Mouse (Mus musculus) liver, embryonic 13.5 days (tissue): ENCODE measurements around the gene Elobl. TPM values are rescaled to one million over a fixed set of nuclear protein-coding genes. Genes with fewer than 3 reads are reported as not detected.
A peak's percentile ranks its signal among the peaks of the same experiment; 100 is the strongest.

Source experiments
- ATAC-seq: fragments of 200-750 bp; cut with Nextera tagmentation; 2 replicates; pipeline ENCODE4 v1.8.0; 2017; ENCODE audit warnings: low read depth, mild to moderate bottlenecking, moderate number of reproducible peaks, moderate library complexity
- DNase-seq: peaks from one replicate; pipeline ENCODE4 v3.0.0; 2022
- H3K27ac ChIP-seq: fragments of 300-500 bp; sonication (generic); 2 replicates; pipeline ENCODE4 v1.5.1; 2015; ENCODE audit warnings: moderate library complexity, mild to moderate bottlenecking, inconsistent platforms
- H3K27me3 ChIP-seq: fragments of 300-500 bp; sonication (generic); 2 replicates; pipeline ENCODE4 v1.6.1; 2015; ENCODE audit warnings: mild to moderate bottlenecking, inconsistent platforms
- H3K36me3 ChIP-seq: fragments of 300-500 bp; sonication (generic); 2 replicates; pipeline ENCODE4 v1.6.1; 2015; ENCODE audit warnings: mild to moderate bottlenecking, inconsistent platforms
- H3K4me1 ChIP-seq: fragments of 300-500 bp; sonication (generic); replicated peaks from 2 replicates; pipeline ENCODE4 v1.6.1; 2015; ENCODE audit warnings: inconsistent platforms
- H3K4me2 ChIP-seq: fragments of 300-500 bp; sonication (generic); 2 replicates; pipeline ENCODE4 v1.6.1; 2015; ENCODE audit warnings: inconsistent platforms, mild to moderate bottlenecking, moderate library complexity
- H3K4me3 ChIP-seq: fragments of 300-500 bp; sonication (generic); replicated peaks from 2 replicates; pipeline ENCODE4 v1.5.1; 2015; ENCODE audit warnings: mild to moderate bottlenecking, inconsistent platforms
- H3K9ac ChIP-seq: fragments of 300-500 bp; sonication (generic); 2 replicates; pipeline ENCODE4 v1.6.1; 2015; ENCODE audit warnings: mild to moderate bottlenecking, inconsistent platforms
- H3K9me3 ChIP-seq: fragments of 300-500 bp; sonication (generic); replicated peaks from 2 replicates; pipeline ENCODE4 v1.6.1; 2016; ENCODE audit warnings: inconsistent platforms
- WGBS: fragments of 180-500 bp; shearing (Covaris S2); methylation state at CpG from one replicate; pipeline ENCODE4 v1.1.7; 2015; ENCODE audit not compliant: insufficient replicate concordance; 5-methylcytosine and 5-hydroxymethylcytosine counted together
- polyA plus RNA-seq: library from polyadenylated mRNA; unstranded; fragments of >200 nt; fragmentation: Nextera tagmentation; extraction: Ambion mirVana; gene quantifications from 2 replicates; pipeline ENCODE4 v1.2.1, GENCODE M21; 2015

Elobl gene
- polyA plus RNA-seq, 1 experiment from 2014 or later = not detected

DNA sequence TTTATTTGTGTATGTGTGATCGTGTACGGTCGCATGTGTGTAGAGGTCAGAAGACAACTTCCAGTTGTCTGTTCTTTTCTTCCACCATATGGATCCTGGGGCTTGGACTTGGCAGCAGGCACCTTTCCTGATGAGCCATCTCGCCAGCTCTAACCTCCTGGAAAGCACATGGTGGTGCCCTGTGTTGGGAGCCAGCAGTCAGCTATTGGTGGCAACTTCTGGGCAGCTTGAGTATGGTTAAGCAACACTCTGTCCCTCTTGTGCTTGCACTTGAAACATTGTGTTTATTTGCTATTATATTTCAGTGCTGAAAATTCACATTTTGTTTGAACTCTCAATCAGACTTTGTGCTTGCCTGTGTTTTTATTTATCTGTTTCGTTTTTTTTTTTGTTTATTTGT is 22.2 kb upstream of the Elobl start:
- Histone ChIP-seq H3K27ac (no peak overlapping the region), H3K4me3 (no peak overlapping the region), H3K9me3 (no peaks in the 10 kb centered on the region), H3K9ac (no peak overlapping the region), H3K36me3 (peaks cover 27% of the 10 kb centered on the region), H3K4me1 (peaks cover 6% of the 10 kb centered on the region; the same call in 1 of the 2 replicates), H3K27me3 (no peaks in the 10 kb centered on the region), H3K4me2 (no peak overlapping the region)
- no peak for ATAC-seq
- DNase-seq = no peak
- 66% methylated on average over 5 of the region's 5 CpGs for WGBS

DNA sequence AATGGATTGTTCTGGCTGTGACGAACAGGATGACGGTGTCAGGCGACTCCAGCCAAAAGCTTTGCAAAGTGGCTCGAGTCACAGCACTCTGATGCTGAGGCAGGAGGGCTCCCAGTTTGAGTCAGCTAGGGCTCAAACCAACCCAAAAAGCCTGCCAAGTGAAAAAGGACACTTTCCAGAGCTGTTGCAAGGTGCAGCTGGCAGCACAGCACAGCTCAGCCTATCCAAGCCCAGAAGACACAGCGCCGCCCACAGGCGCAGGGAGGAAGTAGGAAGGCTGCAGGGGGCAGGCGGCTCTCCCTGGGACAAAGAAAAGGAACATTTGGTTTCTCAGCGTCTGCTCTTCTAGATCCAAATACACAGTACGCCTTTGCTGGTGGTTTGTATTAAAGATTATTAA is 19.9 kb upstream of the Elobl start:
- Histone ChIP-seq H3K27me3 (no peaks in the 10 kb centered on the region), H3K9ac (no peak overlapping the region), H3K4me3 (no peak overlapping the region), H3K4me2 (no peak overlapping the region), H3K27ac (no peak overlapping the region), H3K36me3 (peaks cover 40% of the 10 kb centered on the region), H3K4me1 (peaks cover 13% of the 10 kb centered on the region), H3K9me3 (no peaks in the 10 kb centered on the region)
- ATAC-seq = no peak
- DNase-seq = no peak
- 81% methylated on average over 10 of the region's 10 CpGs for WGBS

DNA sequence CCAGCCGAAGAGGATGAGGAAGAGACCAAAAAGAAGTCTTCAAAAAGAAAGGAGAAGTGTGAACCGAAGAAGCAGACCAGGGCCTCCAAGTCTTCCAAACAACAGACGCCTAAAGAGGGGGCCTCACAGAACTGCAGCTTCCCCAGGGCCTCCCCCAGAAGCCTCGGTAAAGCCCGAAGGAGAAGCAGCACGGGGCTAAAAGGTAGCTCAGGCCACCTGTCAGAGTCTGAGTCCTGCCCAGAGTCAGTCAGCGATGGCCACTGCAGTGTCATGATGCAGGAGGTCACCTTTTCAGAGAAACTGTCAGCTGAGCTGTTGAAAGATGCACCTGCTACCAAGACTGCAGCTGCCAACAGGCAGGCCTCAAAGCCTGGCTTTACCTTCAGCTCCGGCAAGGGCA is 14.6 kb upstream of the Elobl start:
- DNase-seq (no peak), ATAC-seq (no peak)
- Histone ChIP-seq H3K9ac (no peak overlapping the region), H3K36me3 (peaks cover 31% of the 10 kb centered on the region), H3K4me1 (peaks cover 13% of the 10 kb centered on the region), H3K27ac (no peak overlapping the region), H3K4me2 (no peak overlapping the region), H3K4me3 (no peak overlapping the region), H3K27me3 (no peaks in the 10 kb centered on the region), H3K9me3 (no peaks in the 10 kb centered on the region)
- 57% methylated on average over 8 of the region's 8 CpGs for WGBS

DNA sequence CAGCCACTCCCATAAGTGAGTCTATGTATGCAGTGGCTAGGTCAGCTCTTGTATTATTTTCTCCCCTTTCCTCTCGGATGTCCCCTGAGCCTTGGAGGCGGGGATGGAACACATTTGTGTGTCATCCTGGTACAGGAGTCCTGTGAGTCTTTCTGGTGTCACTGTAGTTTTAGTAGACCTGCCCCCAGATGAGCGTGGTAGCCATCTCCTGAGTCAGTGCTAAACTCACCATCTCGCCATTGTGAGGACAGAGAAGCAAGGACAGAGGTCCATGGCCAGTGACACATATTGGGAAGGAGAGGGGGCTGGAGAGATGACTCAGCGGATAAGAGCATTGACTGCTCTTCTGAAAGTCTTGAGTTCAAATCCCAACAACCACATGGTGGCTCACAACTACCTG is 10.5 kb upstream of the Elobl start:
- H3K9me3 ChIP-seq = no peaks in the 10 kb centered on the region
- no peak overlapping the region for H3K4me2 ChIP-seq
- no peaks in the 10 kb centered on the region for H3K27me3 ChIP-seq
- DNase-seq (no peak), ATAC-seq (no peak)
- H3K36me3 ChIP-seq = peaks cover 10% of the 10 kb centered on the region
- H3K4me1 ChIP-seq = peaks cover 18% of the 10 kb centered on the region
- WGBS = 78% methylated on average over 5 of the region's 5 CpGs
- no peak overlapping the region for H3K9ac ChIP-seq
- no peak overlapping the region for H3K27ac ChIP-seq
- no peak overlapping the region for H3K4me3 ChIP-seq

DNA sequence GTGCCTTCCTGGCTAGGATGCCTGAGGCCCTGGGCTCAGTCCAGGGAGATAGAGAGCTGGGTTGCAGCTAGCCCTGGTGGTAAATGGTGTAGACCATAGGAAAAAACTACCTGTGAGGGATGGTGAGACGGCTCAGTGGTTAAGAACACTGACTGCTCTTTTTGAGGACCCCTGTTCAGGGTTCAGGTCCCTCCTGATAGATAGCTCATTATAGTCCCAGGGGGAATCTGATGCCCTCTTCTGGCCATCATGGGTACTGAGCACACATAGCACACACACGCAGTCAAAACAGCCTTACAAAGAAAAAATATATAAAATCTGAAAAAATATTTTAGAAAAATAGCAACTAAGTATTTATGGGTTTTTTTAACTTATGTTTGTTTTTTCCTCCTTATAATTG is 9.6 kb upstream of the Elobl start:
- DNase-seq = no peak
- H3K9me3 ChIP-seq = no peaks in the 10 kb centered on the region
- no peak for ATAC-seq
- H3K27me3 ChIP-seq = no peaks in the 10 kb centered on the region
- peaks cover 2% of the 10 kb centered on the region for H3K36me3 ChIP-seq
- no peak overlapping the region for H3K9ac ChIP-seq
- no peak overlapping the region for H3K27ac ChIP-seq
- WGBS = 92% methylated on average over 2 of the region's 2 CpGs
- H3K4me2 ChIP-seq = no peak overlapping the region
- H3K4me3 ChIP-seq = no peak overlapping the region
- peaks cover 9% of the 10 kb centered on the region for H3K4me1 ChIP-seq

DNA sequence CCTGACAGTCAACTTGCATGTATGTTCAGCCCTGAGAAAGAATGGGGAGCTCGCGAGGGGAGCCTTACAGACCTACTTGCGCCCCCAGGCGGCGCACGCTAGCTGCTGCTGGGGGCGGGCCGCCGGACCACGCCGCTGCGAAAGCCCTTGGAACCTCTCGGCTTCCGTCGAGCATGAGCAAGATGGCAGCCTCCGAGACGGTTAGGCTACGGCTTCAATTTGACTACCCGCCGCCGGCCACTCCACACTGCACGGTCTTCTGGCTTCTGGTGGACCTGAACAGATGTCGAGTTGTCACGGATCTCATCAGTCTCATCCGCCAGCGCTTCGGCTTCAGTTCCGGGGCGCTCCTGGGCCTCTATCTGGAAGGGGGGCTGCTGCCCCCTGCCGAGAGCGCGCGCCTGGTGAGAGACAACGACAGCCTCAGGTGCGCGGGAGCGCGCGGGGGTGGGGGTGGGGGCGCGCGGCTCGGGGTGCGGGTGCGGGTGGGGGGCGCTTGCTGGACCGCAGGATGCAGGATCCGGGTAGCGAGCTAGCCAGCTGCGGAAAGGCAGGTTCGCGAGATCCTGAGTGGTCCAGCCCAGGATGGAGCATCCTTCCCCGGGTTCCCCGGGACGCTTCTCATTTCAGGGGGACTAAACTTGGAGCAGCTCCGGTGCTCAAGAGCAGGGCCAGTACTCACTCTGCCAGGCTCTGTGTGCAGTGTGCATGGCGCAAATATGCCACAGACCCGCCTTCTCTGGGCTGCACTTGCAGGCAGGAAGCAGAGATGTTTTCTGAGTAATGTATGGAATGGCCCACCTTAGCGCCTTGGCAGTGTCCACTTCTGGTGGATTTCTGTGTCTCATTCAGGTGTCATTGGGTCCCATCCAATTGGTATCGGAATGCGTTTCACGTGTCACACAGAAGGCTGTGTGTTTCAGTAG is 7.3 kb upstream of the Elobl start:
- WGBS = 1% methylated on average over 62 of the region's 62 CpGs
- H3K4me1 ChIP-seq = peaks cover 9% of the 10 kb centered on the region
- H3K36me3 ChIP-seq = no peaks in the 10 kb centered on the region
- peak; percentile 84 for DNase-seq
- H3K4me2 ChIP-seq = peak overlapping the region; percentile 81
- H3K27ac ChIP-seq = peak overlapping the region; percentile 65; the same call in 1 of the 2 replicates
- ATAC-seq = peak; percentile 81
- H3K4me3 ChIP-seq = peak overlapping the region; percentile 72
- no peaks in the 10 kb centered on the region for H3K27me3 ChIP-seq
- H3K9me3 ChIP-seq = no peaks in the 10 kb centered on the region
- H3K9ac ChIP-seq = peak overlapping the region; percentile 76

DNA sequence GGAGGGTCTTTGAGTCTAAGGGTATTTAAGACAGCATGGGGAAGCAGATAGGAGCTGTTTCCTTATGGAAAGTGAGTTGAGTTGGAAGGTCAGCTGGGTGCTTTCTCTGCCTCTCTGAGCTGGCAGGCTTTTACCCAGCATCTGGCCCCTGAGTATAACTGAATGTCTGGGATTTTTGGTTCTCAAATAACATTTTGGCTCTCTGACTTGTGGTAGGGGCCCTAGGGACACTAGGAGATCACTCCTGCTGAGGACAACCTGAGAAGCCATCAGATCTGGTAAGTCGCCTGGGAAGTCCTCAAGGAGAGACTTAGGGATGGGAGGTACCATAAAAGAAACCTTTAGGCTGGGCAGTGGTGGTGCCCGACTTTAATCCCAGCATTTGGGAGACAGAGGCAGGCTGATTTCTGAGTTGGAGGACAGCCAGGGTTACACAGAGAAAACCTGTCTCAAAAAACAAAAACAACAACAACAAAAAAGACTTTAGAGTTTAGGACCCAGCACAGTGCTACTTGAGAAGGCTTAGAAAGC is 3.5 kb upstream of the Elobl start, which contains the start of gene Coil:
Gene Coil, plus strand, starts transcription at position 51 of the 531 bp plus-strand sequence.
- no peak for ATAC-seq

DNA sequence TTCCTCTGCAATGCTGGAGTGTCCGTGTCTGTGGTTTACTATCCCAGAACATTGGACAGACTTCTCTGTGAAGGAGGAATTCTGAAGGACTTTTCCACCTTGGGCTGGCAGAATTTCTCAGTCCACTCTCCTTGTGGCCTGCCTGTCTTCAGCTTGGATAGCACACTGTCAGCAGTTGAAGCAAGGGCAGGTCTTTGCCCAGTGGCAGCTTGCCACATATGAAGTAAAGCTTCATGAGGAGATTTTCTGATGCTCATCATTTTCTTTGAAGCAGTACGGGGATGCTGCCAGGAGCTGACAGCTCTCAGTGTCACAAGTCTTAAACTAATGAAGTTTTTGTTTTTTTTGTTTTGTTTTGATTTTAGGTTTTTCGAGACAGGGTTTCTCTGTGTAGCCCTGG is 7.9 kb downstream of the Elobl start:
- H3K36me3 ChIP-seq = no peaks in the 10 kb centered on the region
- H3K9me3 ChIP-seq = no peaks in the 10 kb centered on the region
- WGBS = 59% methylated on average over 3 of the region's 3 CpGs
- H3K4me2 ChIP-seq = no peak overlapping the region
- DNase-seq = no peak
- no peak overlapping the region for H3K27ac ChIP-seq
- H3K9ac ChIP-seq = no peak overlapping the region
- no peak overlapping the region for H3K4me3 ChIP-seq
- no peak for ATAC-seq
- peaks cover 15% of the 10 kb centered on the region for H3K4me1 ChIP-seq
- H3K27me3 ChIP-seq = no peaks in the 10 kb centered on the region

More for the DNA sequence above, 3.5 kb upstream of the Elobl start, which contains the start of gene Coil:
- no peak for DNase-seq
- Histone ChIP-seq H3K9ac (no peak within 1 kb of the TSS), H3K4me1 (peaks cover 9% of the 10 kb centered on the region), H3K9me3 (no peaks in the 10 kb centered on the region), H3K27ac (no peak within 1 kb of the TSS), H3K36me3 (no peaks in the 10 kb centered on the region), H3K27me3 (no peaks in the 10 kb centered on the region), H3K4me3 (no peak within 1 kb of the TSS), H3K4me2 (no peak within 1 kb of the TSS)
- WGBS = 14% methylated on average over 2 of the region's 2 CpGs

DNA sequence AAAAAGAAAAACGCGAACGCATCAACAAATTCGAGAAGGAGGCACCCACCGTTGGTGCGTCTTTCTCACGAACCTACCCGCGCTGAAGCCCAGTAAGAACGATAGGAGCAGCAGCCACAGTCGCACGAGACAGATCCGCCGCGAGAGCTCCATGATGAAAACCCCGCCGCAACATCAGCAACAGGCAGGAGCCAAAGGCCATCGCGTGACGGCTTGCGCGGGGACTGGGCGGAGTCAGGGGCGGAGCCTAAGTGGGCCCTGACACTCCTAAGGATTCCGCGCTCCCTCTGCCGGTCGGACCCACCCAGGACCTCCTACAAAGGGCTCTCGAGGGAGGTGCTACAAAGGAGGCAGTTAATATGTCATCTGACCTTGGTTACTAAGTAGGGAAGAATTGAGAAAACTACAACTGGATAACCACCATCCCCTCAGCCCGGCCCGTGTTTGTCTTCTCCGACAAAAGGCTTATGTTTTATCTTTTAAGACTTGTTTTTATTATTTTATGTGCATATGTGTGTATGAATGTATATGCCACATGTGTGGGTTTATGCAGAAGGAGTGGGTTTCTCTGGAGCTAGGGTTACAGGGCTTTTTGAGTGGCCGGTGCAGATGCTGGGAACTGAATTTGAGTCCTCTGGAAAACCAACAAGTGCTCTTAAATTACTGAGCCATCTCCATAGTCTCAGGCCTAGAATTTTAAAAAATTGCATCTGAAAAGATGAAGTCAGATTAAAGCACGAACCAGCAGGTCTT is 11.3 kb downstream of the Elobl start, which contains the start of gene Scpep1:
Gene Scpep1, minus strand, starts transcription at position 249 of the 753 bp plus-strand sequence.
- peaks cover 32% of the 10 kb centered on the region for H3K4me1 ChIP-seq
- H3K4me3 ChIP-seq = peak within 1 kb of the TSS; percentile 56
- 6% methylated on average over 34 of the region's 34 CpGs for WGBS
- DNase-seq (peak; percentile 91), ATAC-seq (peak; percentile 92)
- no peaks in the 10 kb centered on the region; the same call in 1 of the 2 replicates for H3K36me3 ChIP-seq
- H3K9ac ChIP-seq = peak within 1 kb of the TSS; percentile 54
- peak within 1 kb of the TSS; percentile 40 for H3K27ac ChIP-seq
- H3K4me2 ChIP-seq = peak within 1 kb of the TSS; percentile 70
- no peaks in the 10 kb centered on the region for H3K9me3 ChIP-seq
- H3K27me3 ChIP-seq = no peaks in the 10 kb centered on the region

DNA sequence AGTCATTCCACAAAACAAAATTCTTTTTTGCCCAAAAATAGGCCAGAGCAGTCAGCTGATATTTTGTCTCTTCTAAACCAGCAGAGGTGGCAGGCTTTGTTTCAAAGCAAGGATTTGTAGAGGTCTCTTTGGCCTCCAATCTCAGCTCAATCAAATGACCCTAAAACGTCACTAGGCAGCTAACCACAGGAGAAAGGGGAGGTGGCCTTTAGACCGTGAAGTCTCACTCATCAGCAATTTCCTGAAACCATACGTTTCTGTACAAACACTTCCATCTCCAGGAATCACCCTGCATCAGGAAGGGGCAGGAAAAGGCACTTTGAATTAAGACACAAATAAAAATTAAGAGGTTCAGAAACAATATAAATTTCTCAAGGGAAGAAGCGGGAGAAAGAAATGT is 11.9 kb downstream of the Elobl start:
- Histone ChIP-seq H3K27me3 (no peaks in the 10 kb centered on the region), H3K4me3 (peak overlapping the region; percentile 56), H3K4me2 (peak overlapping the region; percentile 70), H3K27ac (peak overlapping the region; percentile 40), H3K9me3 (no peaks in the 10 kb centered on the region), H3K36me3 (no peaks in the 10 kb centered on the region; the same call in 1 of the 2 replicates), H3K9ac (peak overlapping the region; percentile 54), H3K4me1 (peaks cover 37% of the 10 kb centered on the region)
- 2% methylated on average over 4 of the region's 4 CpGs for WGBS
- DNase-seq (no peak), ATAC-seq (peak; percentile 35; the same call in 1 of the 2 replicates)

DNA sequence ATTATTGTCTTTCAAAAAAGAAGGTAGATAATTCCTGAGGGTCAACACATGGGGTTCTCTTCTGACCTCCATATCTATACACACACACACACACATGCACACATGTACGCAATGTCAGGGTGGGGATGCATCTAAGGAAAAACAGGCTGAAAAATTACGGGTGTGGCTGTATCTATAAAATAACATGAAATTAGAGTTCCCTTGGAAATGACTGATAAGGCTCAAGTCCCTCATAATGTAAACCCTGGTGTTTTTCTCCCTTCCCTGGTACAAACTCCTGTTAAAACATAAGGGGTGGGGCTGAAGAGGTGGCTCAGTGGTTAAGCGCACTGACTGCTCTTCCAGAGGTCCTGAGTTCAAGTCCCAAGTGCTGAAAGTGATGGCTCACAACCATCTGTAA is 13.1 kb downstream of the Elobl start:
- Histone ChIP-seq H3K4me2 (peak overlapping the region; percentile 70), H3K9ac (0 out of 2 replicates have a peak overlapping the region, but pooled peaks have one; percentile 4), H3K4me1 (peaks cover 40% of the 10 kb centered on the region), H3K9me3 (no peaks in the 10 kb centered on the region), H3K36me3 (no peaks in the 10 kb centered on the region; the same call in 1 of the 2 replicates), H3K27ac (no peak overlapping the region), H3K27me3 (no peaks in the 10 kb centered on the region), H3K4me3 (no peak overlapping the region)
- 42% methylated on average over 3 of the region's 3 CpGs for WGBS
- DNase-seq (no peak), ATAC-seq (peak; percentile 71)
